Mouse (Mus musculus): ENCODE data around the gene H2al1i. TPM values are rescaled to one million over a fixed set of nuclear protein-coding genes. Genes with fewer than 3 reads are reported as not detected.

The H2al1i gene
- polyA plus RNA-seq, 1 experiment from 2014 or later: not detected

- Histone ChIP-seq H3K4me2 (ENCODE audit: low read depth, low read length) (no peak overlapping the region), H3K27ac (ENCODE audit: low read depth, low read length) (no peak overlapping the region), H3K36me3 (ENCODE audit: control insufficient read depth, insufficient read depth, low read length) (no peaks in the 10 kb centered on the region), H3K9me3 (ENCODE audit: control insufficient read depth, low read length) (no peaks in the 10 kb centered on the region), H3K27me3 (ENCODE audit: control insufficient read depth, insufficient read depth, low read length) (no peaks in the 10 kb centered on the region), H3K4me3 (ENCODE audit: low read depth, low read length) (no peak overlapping the region), H3K4me1 (ENCODE audit: control insufficient read depth, insufficient read depth, low read length) (no peaks in the 10 kb centered on the region), H3K9ac (replicated peaks; ENCODE audit: low read depth, low read length) (no peak overlapping the region)
- ATAC-seq (ENCODE audit: low read depth): peak; percentile 61; the same call in 1 of the 2 replicates
- 54% methylated on average over 6 of the region's 6 CpGs for WGBS
Measured at GRCm38 (mm10) chrX:11363890-11364289, 39.4 kb downstream of the H2al1i start.

- Histone ChIP-seq H3K4me1 (ENCODE audit: control insufficient read depth, insufficient read depth, low read length) (no peaks in the 10 kb centered on the region), H3K4me2 (ENCODE audit: low read depth, low read length) (no peak overlapping the region), H3K9me3 (ENCODE audit: control insufficient read depth, low read length) (no peaks in the 10 kb centered on the region), H3K36me3 (ENCODE audit: control insufficient read depth, insufficient read depth, low read length) (no peaks in the 10 kb centered on the region), H3K27ac (ENCODE audit: low read depth, low read length) (no peak overlapping the region), H3K4me3 (ENCODE audit: low read depth, low read length) (no peak overlapping the region), H3K9ac (replicated peaks; ENCODE audit: low read depth, low read length) (no peak overlapping the region), H3K27me3 (ENCODE audit: control insufficient read depth, insufficient read depth, low read length) (no peaks in the 10 kb centered on the region)
- WGBS: 41% methylated on average over 12 of the region's 12 CpGs
- ATAC-seq (ENCODE audit: low read depth): no peak
Measured at GRCm38 (mm10) chrX:11365151-11365550, 40.7 kb downstream of the H2al1i start.

Other genes with a start within 250 kb of the H2al1i start
- gene H2al1a, start 25.4 kb upstream of the H2al1i start, polyA plus RNA-seq (2014; fragmentation: Nextera tagmentation; extraction: Ambion mirVana): not detected in 2 replicates
- gene H2al1b, start 22.2 kb upstream of the H2al1i start, polyA plus RNA-seq (2014; fragmentation: Nextera tagmentation; extraction: Ambion mirVana): not detected in 2 replicates
- gene H2al1c, start 19.0 kb upstream of the H2al1i start, polyA plus RNA-seq (2014; fragmentation: Nextera tagmentation; extraction: Ambion mirVana): not detected in 2 replicates
- not detected in 2 replicates for gene H2al1d, start 15.8 kb upstream of the H2al1i start, polyA plus RNA-seq (2014; fragmentation: Nextera tagmentation; extraction: Ambion mirVana)
- not detected in 2 replicates for gene H2al1e, start 12.7 kb upstream of the H2al1i start, polyA plus RNA-seq (2014; fragmentation: Nextera tagmentation; extraction: Ambion mirVana)
- gene H2al1f, start 9.5 kb upstream of the H2al1i start, polyA plus RNA-seq (2014; fragmentation: Nextera tagmentation; extraction: Ambion mirVana): not detected in 2 replicates
- gene H2al1g, start 6.4 kb upstream of the H2al1i start, polyA plus RNA-seq (2014; fragmentation: Nextera tagmentation; extraction: Ambion mirVana): not detected in 2 replicates
- gene H2al1h, start 3.2 kb upstream of the H2al1i start, polyA plus RNA-seq (2014; fragmentation: Nextera tagmentation; extraction: Ambion mirVana): not detected in 2 replicates
- gene H2al1j, start 3.2 kb downstream of the H2al1i start, polyA plus RNA-seq (2014; fragmentation: Nextera tagmentation; extraction: Ambion mirVana): not detected in 2 replicates